27 mouse cellular contexts compared by ENCODE assay signal in genomic region chr19:45242017-45242347, GRCm38 (mm10). TPM values are rescaled to one million over a fixed set of nuclear protein-coding genes. Genes with fewer than 3 reads are reported as not detected.
DNase-seq lines count a peak whose midpoint lies in the region; ATAC-seq lines count a peak whose summit lies in the region.
"Had no signal": no experiment of that assay in that cellular context is flagged by ENCODE, and none has a peak within 500 bp of the region (broad histone marks: within the 10 kb centered on the region; RNA-seq: fewer than 3 reads in every experiment).

No protein-coding gene starts in this region.

- H3K4me2 ChIP-seq in hindbrain, embryonic 15.5 days: peak overlapping the region; percentile 34; the same call in 1 of the 2 replicates
- peak overlapping the region; percentile 24 for H3K4me2 ChIP-seq in neural tube, embryonic 14.5 days (ENCODE audit: low read depth, low read length)
- H3K4me2 ChIP-seq: forebrain, embryonic 15.5 days; heart, embryonic 15.5 days had no signal

- no peaks in the 10 kb centered on the region for H3K36me3 ChIP-seq in hindbrain, embryonic 15.5 days
- H3K36me3 ChIP-seq in hindbrain, embryonic 10.5 days: no peaks in the 10 kb centered on the region
- H3K36me3 ChIP-seq in limb, embryonic 10.5 days: no peaks in the 10 kb centered on the region
- H3K36me3 ChIP-seq in neural tube, embryonic 14.5 days (ENCODE audit: control insufficient read depth, insufficient read depth, low read length): no peaks in the 10 kb centered on the region
- H3K36me3 ChIP-seq: forebrain, embryonic 15.5 days; heart, embryonic 15.5 days had no signal

- H3K9me3 ChIP-seq in hindbrain, embryonic 15.5 days: no peaks in the 10 kb centered on the region
- H3K9me3 ChIP-seq in hindbrain, embryonic 10.5 days: no peaks in the 10 kb centered on the region
- H3K9me3 ChIP-seq in limb, embryonic 10.5 days (replicated peaks): no peaks in the 10 kb centered on the region
- no peaks in the 10 kb centered on the region for H3K9me3 ChIP-seq in neural tube, embryonic 14.5 days (ENCODE audit: control insufficient read depth, low read length)
- H3K9me3 ChIP-seq: forebrain, embryonic 15.5 days; heart, embryonic 15.5 days had no signal

- 8% methylated on average over 4 of the region's 4 CpGs for WGBS in hindbrain, embryonic 15.5 days
- 5% methylated on average over 4 of the region's 4 CpGs for WGBS in hindbrain, embryonic 10.5 days
- WGBS in limb, embryonic 10.5 days: 7% methylated on average over 4 of the region's 4 CpGs
- WGBS in neural tube, embryonic 14.5 days: 8% methylated on average over 4 of the region's 4 CpGs

- no peak for ATAC-seq in hindbrain, embryonic 15.5 days (ENCODE audit: low FRiP score, low read depth)
- ATAC-seq in neural tube, embryonic 14.5 days (ENCODE audit: low read depth): no peak
- ATAC-seq: forebrain, embryonic 15.5 days; intestine, postnatal 0 days; midbrain, embryonic 16.5 days had no signal

- H3K27me3 ChIP-seq in hindbrain, embryonic 15.5 days: peaks cover 87% of the 10 kb centered on the region
- H3K27me3 ChIP-seq in hindbrain, embryonic 10.5 days (ENCODE audit: insufficient read depth, poor library complexity, severe bottlenecking): peaks cover 100% of the 10 kb centered on the region
- H3K27me3 ChIP-seq in limb, embryonic 10.5 days (ENCODE audit: low read depth, poor library complexity, severe bottlenecking): peaks cover 100% of the 10 kb centered on the region
- peaks cover 33% of the 10 kb centered on the region for H3K27me3 ChIP-seq in neural tube, embryonic 14.5 days (ENCODE audit: control insufficient read depth, insufficient read depth, low read length)

- DNase-seq in embryo, embryonic 10.5 days (ENCODE audit: low spot score): peak; percentile 28
- no peak for DNase-seq in embryo, embryonic 11 days
- DNase-seq in hindbrain, embryonic 10.5 days (ENCODE audit: low spot score): no peak
- peak; percentile 55 for DNase-seq in limb, embryonic 10.5 days (ENCODE audit: low spot score)
- DNase-seq in lung, postnatal 25 days (ENCODE audit: low spot score): no peak
- DNase-seq in left cerebral cortex, adult 8-10 months (ENCODE audit: low spot score in 2 of 2): no peak
- DNase-seq: adrenal gland, postnatal 14 days; cerebellum, adult 9-10 months; gastrocnemius, postnatal 25 days; heart, postnatal 4 days; layer of hippocampus, adult 9-11 months; left cerebral cortex, postnatal 4 days; right cerebral cortex, postnatal 14 days had no signal

- H3K4me1 ChIP-seq in hindbrain, embryonic 15.5 days (replicated peaks): peaks cover 24% of the 10 kb centered on the region
- H3K4me1 ChIP-seq in hindbrain, embryonic 10.5 days (replicated peaks): peaks cover 15% of the 10 kb centered on the region; the same call in 1 of the 2 replicates
- H3K4me1 ChIP-seq in limb, embryonic 10.5 days: peaks cover 24% of the 10 kb centered on the region
- peaks cover 17% of the 10 kb centered on the region for H3K4me1 ChIP-seq in neural tube, embryonic 14.5 days (ENCODE audit: control insufficient read depth, insufficient read depth, low read length)

- no peak overlapping the region for H3K4me3 ChIP-seq in hindbrain, embryonic 15.5 days
- no peak overlapping the region for H3K4me3 ChIP-seq in hindbrain, embryonic 10.5 days
- H3K4me3 ChIP-seq in limb, embryonic 10.5 days: no peak overlapping the region
- no peak overlapping the region for H3K4me3 ChIP-seq in neural tube, embryonic 14.5 days (ENCODE audit: low read depth, low read length)
- H3K4me3 ChIP-seq: forebrain, embryonic 15.5 days; left cerebral cortex, adult 2 months; myocyte had no signal

- no peak overlapping the region for H3K27ac ChIP-seq in hindbrain, embryonic 15.5 days (replicated peaks)
- no peak overlapping the region for H3K27ac ChIP-seq in hindbrain, embryonic 10.5 days
- H3K27ac ChIP-seq in limb, embryonic 10.5 days: no peak overlapping the region
- H3K27ac ChIP-seq in neural tube, embryonic 14.5 days (ENCODE audit: low read depth, low read length): no peak overlapping the region
- H3K27ac ChIP-seq: forebrain, embryonic 15.5 days; heart, embryonic 15.5 days; left cerebral cortex, adult 2 months had no signal

- H3K9ac ChIP-seq in hindbrain, embryonic 15.5 days: no peak overlapping the region
- H3K9ac ChIP-seq in neural tube, embryonic 14.5 days (replicated peaks; ENCODE audit: low read depth, low read length): no peak overlapping the region
- H3K9ac ChIP-seq: forebrain, embryonic 15.5 days; heart, embryonic 15.5 days had no signal

RNA-seq across cellular contexts. Expression of gene Lbx1, which starts 6.4 kb away (rescaled TPM):
- polyA plus RNA-seq in hindbrain, embryonic 15.5 days (2015; fragmentation: Nextera tagmentation; extraction: Ambion mirVana): 9.9 and 12.2 TPM in 2 replicates
- polyA plus RNA-seq in hindbrain, embryonic 10.5 days (2016; fragmentation: Nextera tagmentation; extraction: Ambion mirVana): 1.4 and 8.9 TPM in 2 replicates
- polyA plus RNA-seq in limb, embryonic 10.5 days (2016; fragmentation: Nextera tagmentation; extraction: Ambion mirVana): 3.9 and 6.3 TPM in 2 replicates
- polyA plus RNA-seq in neural tube, embryonic 14.5 days (2014; fragmentation: Nextera tagmentation; extraction: Ambion mirVana): 23.0 and 24.3 TPM in 2 replicates
- total RNA-seq in left cerebral cortex, adult 8-10 months (2022): not detected
- total RNA-seq: adrenal gland, postnatal 14 days; common myeloid progenitor, adult 5-6 weeks; heart, postnatal 4 days; left cerebral cortex, adult 2 months; left cerebral cortex, postnatal 4 days; megakaryocyte progenitor cell, adult 5-6 weeks had no signal
- polyA plus RNA-seq: forebrain, embryonic 15.5 days; heart, embryonic 15.5 days; intestine, postnatal 0 days; liver, adult 2 months; liver, embryonic 16.5 days; lung, embryonic 16.5 days; thymus, postnatal 0 days had no signal

Comparison
In these comparisons a context has a peak if more than half of its experiments do, and no peak if none do; other contexts are left out.
1. DNase-seq: peak in embryo, embryonic 10.5 days (single experiment) and limb, embryonic 10.5 days (single experiment); none in embryo, embryonic 11 days (single experiment), hindbrain, embryonic 10.5 days (single experiment), lung, postnatal 25 days (single experiment) and left cerebral cortex, adult 8-10 months (0 of 2).